In the genomic region with DNA sequence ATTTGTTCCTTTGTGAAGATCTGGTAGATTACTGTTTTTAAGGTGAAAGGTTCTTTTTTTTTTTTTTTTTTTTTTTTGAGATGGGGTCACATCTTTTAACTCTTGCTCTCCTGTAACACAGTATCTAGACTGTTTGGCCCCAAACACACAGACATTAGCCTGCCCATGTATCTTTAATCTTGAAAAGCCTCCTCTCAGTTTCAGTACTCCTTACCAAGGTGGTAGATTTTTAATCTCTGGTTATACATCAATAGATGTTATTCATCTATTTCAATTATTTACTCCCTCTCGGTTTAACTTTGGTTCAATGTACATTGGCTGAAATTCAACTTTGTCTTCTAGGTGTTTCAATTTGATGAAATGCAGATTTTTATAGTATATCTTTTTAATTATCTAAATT, we compare ENCODE assay signal across 20 mouse cellular contexts. TPM values are rescaled to one million over a fixed set of nuclear protein-coding genes. Genes with fewer than 3 reads are reported as not detected.
"Had no signal": no experiment of that assay in that cellular context is flagged by ENCODE, and none has a peak within 500 bp of the region (broad histone marks: within the 10 kb centered on the region; RNA-seq: fewer than 3 reads in every experiment).

No protein-coding gene starts in this region.

- H3K9me3 ChIP-seq: midbrain, embryonic 10.5 days; midbrain, embryonic 12.5 days; neural tube, embryonic 13.5 days; neural tube, embryonic 15.5 days had no signal

- H3K4me1 ChIP-seq: midbrain, embryonic 10.5 days; midbrain, embryonic 12.5 days; neural tube, embryonic 13.5 days; neural tube, embryonic 15.5 days had no signal

- H3K27ac ChIP-seq: midbrain, embryonic 10.5 days; midbrain, embryonic 12.5 days; neural tube, embryonic 13.5 days; neural tube, embryonic 15.5 days had no signal

- H3K36me3 ChIP-seq: midbrain, embryonic 10.5 days; midbrain, embryonic 12.5 days; neural tube, embryonic 13.5 days; neural tube, embryonic 15.5 days had no signal

- H3K9ac ChIP-seq: lung, embryonic 14.5 days; midbrain, embryonic 12.5 days; neural tube, embryonic 13.5 days; neural tube, embryonic 15.5 days had no signal

- H3K4me3 ChIP-seq: midbrain, embryonic 10.5 days; midbrain, embryonic 12.5 days; myocyte; neural tube, embryonic 13.5 days; neural tube, embryonic 15.5 days had no signal

- H3K27me3 ChIP-seq: midbrain, embryonic 12.5 days; neural tube, embryonic 13.5 days; neural tube, embryonic 15.5 days had no signal

- DNase-seq: lung, adult 18-20 months; lung, embryonic 14.5 days; lung, postnatal 10 days; lung, postnatal 4 days; midbrain, embryonic 14.5 days; retina, postnatal 1 day; right cerebral cortex, adult 18-20 months; right cerebral cortex, postnatal 25 days; right cerebral cortex, postnatal 4 days; spleen, adult 18-20 months; thymus, adult 18-20 months; thymus, postnatal 14 days; thymus, postnatal 36 days had no signal

- H3K4me2 ChIP-seq: lung, embryonic 14.5 days; midbrain, embryonic 12.5 days; neural tube, embryonic 13.5 days; neural tube, embryonic 15.5 days had no signal

- ATAC-seq: midbrain, embryonic 16.5 days had no signal

RNA-seq across cellular contexts. Expression of a gene that starts 10.0 kb away (rescaled TPM):
- polyA plus RNA-seq: small intestine, adult 2 months had no signal
